Mouse (Mus musculus): ENCODE measurements around the gene Prg4.

The Prg4 gene

GRCm38 (mm10) chr1:150403914-150404313 lies 62.1 kb downstream of the Prg4 start:
- DNase-seq, result no peak
